8 mouse cellular contexts compared by ENCODE assay signal in genomic region chr17:80206671-80207581, GRCm38 (mm10). TPM values are rescaled to one million over a fixed set of nuclear protein-coding genes. Genes with fewer than 3 reads are reported as not detected.
A peak's percentile ranks its signal among the peaks of the same experiment; 100 is the strongest.
DNase-seq lines count a peak whose midpoint lies in the region; ATAC-seq lines count a peak whose summit lies in the region.

TSS of gene Srsf7 (minus strand) at chr17:80207307.
TSS of gene Ttc39d (plus strand) at chr17:80207460.

- peak; percentile 99 for DNase-seq in B cell, adult 2 months
- DNase-seq in brain, adult 2 months (ENCODE audit: low read depth, low spot score), result peak; percentile 100
- DNase-seq in heart, embryonic 10.5 days (ENCODE audit: low spot score), result peak; percentile 99
- DNase-seq in liver, result peak; percentile 97
- peak; percentile 98 to 100 for DNase-seq in spleen, postnatal 4 days (ENCODE audit: low spot score in 2 of 2)

- H3K27ac ChIP-seq in heart, embryonic 10.5 days, result peak within 1 kb of the TSS; percentile 100
- H3K27ac ChIP-seq in kidney, embryonic 15.5 days, result peak within 1 kb of the TSS; percentile 99

- no peaks in the 10 kb centered on the region for H3K9me3 ChIP-seq in heart, embryonic 10.5 days
- no peaks in the 10 kb centered on the region for H3K9me3 ChIP-seq in kidney, embryonic 15.5 days (replicated peaks)

- peak within 1 kb of the TSS; percentile 76 for H3K4me2 ChIP-seq in kidney, embryonic 15.5 days

- H3K36me3 ChIP-seq in heart, embryonic 10.5 days, result peaks cover 39% of the 10 kb centered on the region
- H3K36me3 ChIP-seq in kidney, embryonic 15.5 days, result peaks cover 32% of the 10 kb centered on the region

- 0 out of 2 replicates have a peak, but pooled peaks cover 7% of the 10 kb centered on the region for H3K4me1 ChIP-seq in heart, embryonic 10.5 days
- H3K4me1 ChIP-seq in kidney, embryonic 15.5 days, result peaks cover 21% of the 10 kb centered on the region

- peak within 1 kb of the TSS; percentile 97 for H3K4me3 ChIP-seq in heart, embryonic 10.5 days
- peak within 1 kb of the TSS; percentile 98 for H3K4me3 ChIP-seq in kidney, embryonic 15.5 days (replicated peaks)

- under 1% methylated on average over 95 of the region's 95 CpGs for WGBS in heart, embryonic 10.5 days
- WGBS in kidney, embryonic 15.5 days, result under 1% methylated on average over 95 of the region's 95 CpGs

- peak within 1 kb of the TSS; percentile 99 for H3K9ac ChIP-seq in kidney, embryonic 15.5 days

- H3K27me3 ChIP-seq in heart, embryonic 10.5 days (ENCODE audit: insufficient read depth, poor library complexity, severe bottlenecking), result no peaks in the 10 kb centered on the region
- H3K27me3 ChIP-seq in kidney, embryonic 15.5 days, result no peaks in the 10 kb centered on the region

- peak; percentile 92 for ATAC-seq in erythroblast, adult 5-6 weeks (replicated peaks; ENCODE audit: low FRiP score, poor library complexity, severe bottlenecking)
- peak; percentile 95 for ATAC-seq in kidney, embryonic 15.5 days (replicated peaks; ENCODE audit: low FRiP score)
- ATAC-seq in monocyte, adult 5-6 weeks (replicated peaks; ENCODE audit: insufficient number of reproducible peaks, low FRiP score, low TSS enrichment, poor library complexity, severe bottlenecking), result peak; percentile 92

RNA-seq across cellular contexts. Expression of gene Srsf7, which starts in this region (rescaled TPM):
- total RNA-seq in erythroblast, adult 5-6 weeks (2015; ENCODE audit: low replicate concordance), result 90.1 and 116 TPM in 2 replicates
- 89.8 and 90.9 TPM in 2 replicates for total RNA-seq in erythroblast, adult 5-6 weeks (2017; ENCODE audit: low replicate concordance)
- 412 and 609 TPM in 2 replicates for polyA plus RNA-seq in heart, embryonic 10.5 days (2016; fragmentation: Nextera tagmentation; extraction: Ambion mirVana)
- 622 and 668 TPM in 2 replicates for polyA plus RNA-seq in kidney, embryonic 15.5 days (2015; fragmentation: Nextera tagmentation; extraction: Ambion mirVana)
- total RNA-seq in monocyte, adult 5-6 weeks (2017), result 262 to 315 TPM (median 271 TPM) in 3 replicates

RNA-seq across cellular contexts. Expression of gene Ttc39d, which starts in this region (rescaled TPM):
- not detected in 2 replicates for total RNA-seq in erythroblast, adult 5-6 weeks (2015; ENCODE audit: low replicate concordance)
- not detected in 2 replicates for total RNA-seq in erythroblast, adult 5-6 weeks (2017; ENCODE audit: low replicate concordance)
- 0.11 TPM in 1 of 2 replicates, not detected in the other for polyA plus RNA-seq in heart, embryonic 10.5 days (2016; fragmentation: Nextera tagmentation; extraction: Ambion mirVana)
- 0.16 TPM in 1 of 2 replicates, not detected in the other for polyA plus RNA-seq in kidney, embryonic 15.5 days (2015; fragmentation: Nextera tagmentation; extraction: Ambion mirVana)
- 0.11 TPM in 1 of 3 replicates, not detected in the others for total RNA-seq in monocyte, adult 5-6 weeks (2017)

Comparison
In these comparisons a context has a peak if more than half of its experiments do, and no peak if none do; other contexts are left out.
1. Peak in every context shown above with its lines: DNase-seq, ATAC-seq, H3K4me3 ChIP-seq and H3K27ac ChIP-seq.